Mouse (Mus musculus) kidney, postnatal 25 days (tissue): Measurements from ENCODE around the gene Il1b.

ENCODE experiments used
- DNase-seq, 2 experiments: peaks; one replicate each; pipeline ENCODE4 v3.0.0; 2021; ENCODE audit warnings: mixed read lengths in 2 of 2

The Il1b gene

GRCm38 (mm10) chr2:129368106-129368505, 2.8 kb downstream of the Il1b start:
- no peak for DNase-seq

GRCm38 (mm10) chr2:129367246-129367645, 3.7 kb downstream of the Il1b start:
- DNase-seq: no peak

GRCm38 (mm10) chr2:129360975-129361560, 9.9 kb downstream of the Il1b start:
- DNase-seq: no peak

GRCm38 (mm10) chr2:129360197-129360596, 10.7 kb downstream of the Il1b start:
- DNase-seq: no peak

GRCm38 (mm10) chr2:129338138-129338621, 32.8 kb downstream of the Il1b start:
- DNase-seq: no peak

GRCm38 (mm10) chr2:129333471-129333870, 37.5 kb downstream of the Il1b start:
- no peak for DNase-seq

GRCm38 (mm10) chr2:129330540-129330939, 40.4 kb downstream of the Il1b start:
- DNase-seq: no peak

GRCm38 (mm10) chr2:129330024-129330423, 40.9 kb downstream of the Il1b start:
- DNase-seq: no peak

- DNase-seq: no peak
These were observed 42.7 kb downstream of the Il1b start for GRCm38 (mm10) chr2:129328238-129328637.

- no peak for DNase-seq
These were observed 46.7 kb downstream of the Il1b start for GRCm38 (mm10) chr2:129324216-129324615.

GRCm38 (mm10) chr2:129322117-129322635, 48.8 kb downstream of the Il1b start:
- no peak for DNase-seq

GRCm38 (mm10) chr2:129320033-129320605, 50.8 kb downstream of the Il1b start:
- no peak for DNase-seq

GRCm38 (mm10) chr2:129315831-129316230, 55.1 kb downstream of the Il1b start:
- DNase-seq: no peak

GRCm38 (mm10) chr2:129314880-129315279, 56.1 kb downstream of the Il1b start:
- no peak for DNase-seq
